Mouse (Mus musculus): ENCODE results near the gene Dmbx1. TPM values are rescaled to one million over a fixed set of nuclear protein-coding genes. Genes with fewer than 3 reads are reported as not detected.

The Dmbx1 gene
- total and polyA plus RNA-seq, 3 experiments: 0.19 to 2.3 TPM; not detected in 1

DNA sequence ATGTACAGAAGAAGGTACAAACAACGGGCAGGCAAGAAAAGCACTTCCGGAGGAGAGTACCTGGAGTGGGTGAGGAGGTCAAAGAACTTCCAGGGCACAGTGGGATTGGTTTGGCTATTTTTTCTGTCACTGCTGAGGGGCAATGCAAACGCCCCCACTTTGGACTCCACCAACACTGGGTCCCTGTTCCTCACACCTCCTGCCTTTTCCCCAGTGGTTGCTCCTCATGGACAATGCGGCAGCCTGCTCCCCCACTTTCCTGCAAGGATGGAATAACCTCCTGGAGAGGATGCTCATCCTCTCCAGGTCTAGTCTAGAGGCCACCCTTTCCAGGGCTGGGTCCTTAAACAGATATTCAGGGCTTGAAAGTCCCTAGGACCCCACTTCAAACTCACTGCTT, 39.2 kb upstream of the Dmbx1 start:
- H3K9ac ChIP-seq (ENCODE audit: control insufficient read depth, low read depth, low read length, poor library complexity, severe bottlenecking): no peak overlapping the region
- no peak for DNase-seq (ENCODE audit: low read depth, low spot score)
- peaks cover 0 to 2% of the 10 kb centered on the region in 2 experiments; a peak in 1 of 4 replicates for H3K27me3 ChIP-seq (ENCODE audit: control insufficient read depth in 1 of 2, insufficient read depth in 2 of 2, low read length in 2 of 2)
- no peak overlapping the region for H3K27ac ChIP-seq (ENCODE audit: control insufficient read depth, low read depth, low read length)
- no peaks in the 10 kb centered on the region for H3K9me3 ChIP-seq (replicated peaks; ENCODE audit: insufficient read depth, low read length)
- no peaks in the 10 kb centered on the region for H3K79me2 ChIP-seq (ENCODE audit: control insufficient read depth, insufficient read depth, low read length, poor library complexity)
- H3K36me3 ChIP-seq (ENCODE audit: control insufficient read depth in 1 of 2, insufficient read depth in 2 of 2, low read length in 2 of 2): peaks cover 0 to 3% of the 10 kb centered on the region in 2 experiments; a peak in 1 of 4 replicates
- H3K4me1 ChIP-seq (ENCODE audit: control insufficient read depth in 1 of 2, insufficient read depth in 2 of 2, low read length in 2 of 2): peaks cover 0 to 9% of the 10 kb centered on the region in 2 experiments; a peak in 1 of 4 replicates
- no peak overlapping the region for H3K4me3 ChIP-seq (ENCODE audit: control insufficient read depth in 1 of 2, insufficient read depth in 1 of 2, low read depth in 2 of 2, low read length in 2 of 2)
- no peak for TF ChIP-seq CHD2 (IDR thresholded peaks at IDR 0.05; ENCODE audit: low read length)
- TF ChIP-seq ZC3H11A (IDR thresholded peaks at IDR 0.05; ENCODE audit: low read depth, low read length): no peak
- TF ChIP-seq ZMIZ1 (IDR thresholded peaks at IDR 0.05; ENCODE audit: low read depth, low read length): no peak
- no peak for TF ChIP-seq MEF2A (IDR thresholded peaks at IDR 0.05; ENCODE audit: extremely low read depth, insufficient replicate concordance, low read depth, low read length, poor library complexity, severe bottlenecking)
- TF ChIP-seq RCOR1 (IDR thresholded peaks at IDR 0.05; ENCODE audit: low read depth, low read length): no peak
- TF ChIP-seq SMC3 (IDR thresholded peaks at IDR 0.05; ENCODE audit: low read depth, low read length): no peak

DNA sequence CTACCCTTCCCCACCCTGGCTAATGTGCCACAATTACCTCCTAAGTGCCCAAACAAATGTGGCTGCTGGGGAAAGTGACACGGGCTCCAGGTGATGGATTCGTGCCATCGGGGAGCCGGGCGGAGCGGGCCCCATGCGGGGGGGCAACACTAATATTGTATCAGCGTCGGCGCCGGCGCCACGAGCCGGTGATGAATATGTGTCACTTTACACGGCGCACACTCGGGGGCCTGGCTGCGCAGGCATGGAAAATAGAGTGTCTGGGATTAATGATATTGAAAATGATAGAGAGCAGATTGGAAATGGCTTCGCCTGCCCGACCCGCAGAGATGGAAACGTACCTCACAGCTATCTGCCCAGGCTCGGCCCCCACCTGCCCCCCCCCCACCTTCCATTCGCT, 32.8 kb upstream of the Dmbx1 start:
- H3K9ac ChIP-seq (ENCODE audit: control insufficient read depth, low read depth, low read length, poor library complexity, severe bottlenecking): no peak overlapping the region
- no peaks in the 10 kb centered on the region for H3K79me2 ChIP-seq (ENCODE audit: control insufficient read depth, insufficient read depth, low read length, poor library complexity)
- H3K36me3 ChIP-seq (ENCODE audit: control insufficient read depth in 1 of 2, insufficient read depth in 2 of 2, low read length in 2 of 2): no peaks in the 10 kb centered on the region
- no peaks in the 10 kb centered on the region for H3K9me3 ChIP-seq (replicated peaks; ENCODE audit: insufficient read depth, low read length)
- peaks cover 0 to 2% of the 10 kb centered on the region in 2 experiments; a peak in 1 of 4 replicates for H3K27me3 ChIP-seq (ENCODE audit: control insufficient read depth in 1 of 2, insufficient read depth in 2 of 2, low read length in 2 of 2)
- TF ChIP-seq ZMIZ1 (IDR thresholded peaks at IDR 0.05; ENCODE audit: low read depth, low read length): no peak
- no peak for TF ChIP-seq BHLHE40 (IDR thresholded peaks at IDR 0.05; ENCODE audit: borderline replicate concordance, low read depth, low read length)
- no peak overlapping the region for H3K27ac ChIP-seq (ENCODE audit: control insufficient read depth, low read depth, low read length)
- no peak for DNase-seq (ENCODE audit: low read depth, low spot score)
- H3K4me3 ChIP-seq (ENCODE audit: control insufficient read depth in 1 of 2, insufficient read depth in 1 of 2, low read depth in 2 of 2, low read length in 2 of 2): no peak overlapping the region
- H3K4me1 ChIP-seq (ENCODE audit: control insufficient read depth in 1 of 2, insufficient read depth in 2 of 2, low read length in 2 of 2): no peaks in the 10 kb centered on the region

DNA sequence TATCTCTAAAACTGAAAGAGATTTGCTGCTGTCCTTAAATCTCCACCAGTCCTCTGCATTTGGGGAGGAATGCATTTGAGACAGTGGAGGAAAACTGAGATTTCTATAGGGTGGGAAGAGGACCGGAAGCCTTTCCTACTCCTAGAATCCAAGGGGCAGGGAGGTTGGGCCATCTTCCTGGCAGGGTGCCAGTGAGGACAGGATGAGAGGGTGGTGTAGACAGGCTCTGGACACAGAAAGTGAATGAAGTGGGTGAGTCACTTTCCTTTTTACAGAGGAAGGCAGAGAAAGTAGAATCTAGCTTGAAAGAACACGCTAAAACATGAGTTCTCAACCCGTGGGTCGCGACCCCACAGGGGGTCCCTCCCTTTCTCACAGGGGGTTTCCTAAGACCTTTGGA, 24.7 kb upstream of the Dmbx1 start:
- Histone ChIP-seq H3K79me2 (ENCODE audit: control insufficient read depth, insufficient read depth, low read length, poor library complexity) (no peaks in the 10 kb centered on the region), H3K9ac (ENCODE audit: control insufficient read depth, low read depth, low read length, poor library complexity, severe bottlenecking) (no peak overlapping the region), H3K4me1 (ENCODE audit: control insufficient read depth in 1 of 2, insufficient read depth in 2 of 2, low read length in 2 of 2) (0 out of 4 replicates have a peak, but pooled peaks cover 0 to 1% of the 10 kb centered on the region in 2 experiments), H3K36me3 (ENCODE audit: control insufficient read depth in 1 of 2, insufficient read depth in 2 of 2, low read length in 2 of 2) (no peaks in the 10 kb centered on the region), H3K9me3 (replicated peaks; ENCODE audit: insufficient read depth, low read length) (no peaks in the 10 kb centered on the region), H3K27me3 (ENCODE audit: control insufficient read depth in 1 of 2, insufficient read depth in 2 of 2, low read length in 2 of 2) (no peaks in the 10 kb centered on the region), H3K4me3 (ENCODE audit: control insufficient read depth in 1 of 2, insufficient read depth in 1 of 2, low read depth in 2 of 2, low read length in 2 of 2) (no peak overlapping the region), H3K27ac (ENCODE audit: control insufficient read depth, low read depth, low read length) (no peak overlapping the region)
- TF ChIP-seq ZC3H11A (IDR thresholded peaks at IDR 0.05; ENCODE audit: low read depth, low read length) (no peak), ELF1 (IDR thresholded peaks at IDR 0.05; ENCODE audit: low read depth, low read length) (no peak), ETS1 (IDR thresholded peaks at IDR 0.05; ENCODE audit: low read depth, low read length) (no peak), GABPA (IDR thresholded peaks at IDR 0.05; ENCODE audit: low read depth, low read length) (no peak), UBTF (IDR thresholded peaks at IDR 0.05; ENCODE audit: borderline replicate concordance, insufficient read depth, low read depth, low read length) (no peak), USF1 (IDR thresholded peaks at IDR 0.05; ENCODE audit: low read depth, low read length) (no peak), JUND (IDR thresholded peaks at IDR 0.05; ENCODE audit: low read depth, low read length) (no peak), CHD2 (IDR thresholded peaks at IDR 0.05; ENCODE audit: low read length) (no peak), TCF12 (IDR thresholded peaks at IDR 0.05; ENCODE audit: low read depth, low read length) (no peak), RAD21 (IDR thresholded peaks at IDR 0.05; ENCODE audit: low read depth, low read length) (no peak), GATA1 (IDR thresholded peaks at IDR 0.05; ENCODE audit: low read depth, low read length) (no peak), CTCF (IDR thresholded peaks at IDR 0.05 in 2 of 3, conservative IDR thresholded peaks at IDR 0.05 in 1 of 3; ENCODE audit: control insufficient read depth in 1 of 3, insufficient read depth in 1 of 3, low read depth in 2 of 3, low read length in 3 of 3, poor library complexity in 1 of 3, severe bottlenecking in 1 of 3) (no peak), ZNF384 (IDR thresholded peaks at IDR 0.05; ENCODE audit: low read depth, low read length) (no peak)
- DNase-seq (ENCODE audit: low read depth, low spot score): no peak
